Mouse (Mus musculus) forebrain, embryonic 15.5 days (tissue): ENCODE data around the gene Rbm34. TPM values are rescaled to one million over a fixed set of nuclear protein-coding genes. Genes with fewer than 3 reads are reported as not detected.

Experiments
- ATAC-seq: fragments of 200-750 bp; cut with Nextera tagmentation; replicated peaks from 2 replicates; pipeline ENCODE4 v1.8.0; 2017; ENCODE audit warnings: mild to moderate bottlenecking, moderate TSS enrichment, moderate library complexity
- H3K27ac ChIP-seq: fragments of 300-500 bp; sonication (generic); replicated peaks from 2 replicates; pipeline ENCODE4 v1.5.1; 2015; ENCODE audit warnings: mild to moderate bottlenecking, inconsistent platforms
- H3K27me3 ChIP-seq: fragments of 300-500 bp; sonication (generic); 2 replicates; pipeline ENCODE4 v1.6.1; 2015; ENCODE audit warnings: inconsistent platforms
- H3K36me3 ChIP-seq: fragments of 300-500 bp; sonication (generic); 2 replicates; pipeline ENCODE4 v1.6.1; 2015; ENCODE audit warnings: mild to moderate bottlenecking, inconsistent platforms
- H3K4me1 ChIP-seq: fragments of 300-500 bp; sonication (generic); 2 replicates; pipeline ENCODE4 v1.6.1; 2015; ENCODE audit warnings: inconsistent platforms
- H3K4me2 ChIP-seq: fragments of 300-500 bp; sonication (generic); replicated peaks from 2 replicates; pipeline ENCODE4 v1.6.1; 2015; ENCODE audit warnings: mild to moderate bottlenecking, inconsistent platforms
- H3K4me3 ChIP-seq: fragments of 300-500 bp; sonication (generic); 2 replicates; pipeline ENCODE4 v1.5.1; 2015; ENCODE audit warnings: mild to moderate bottlenecking, inconsistent platforms
- H3K9ac ChIP-seq: fragments of 300-500 bp; sonication (generic); replicated peaks from 2 replicates; pipeline ENCODE4 v1.6.1; 2015; ENCODE audit warnings: mild to moderate bottlenecking, inconsistent platforms
- H3K9me3 ChIP-seq: fragments of 300-500 bp; sonication (generic); 2 replicates; pipeline ENCODE4 v1.6.1; 2016; ENCODE audit warnings: inconsistent platforms
- WGBS: fragments of 180-500 bp; shearing (Covaris S2); methylation state at CpG from one replicate; pipeline ENCODE4 v1.1.7; 2015; ENCODE audit warnings: mixed read lengths; 5-methylcytosine and 5-hydroxymethylcytosine counted together
- polyA plus RNA-seq: library from polyadenylated mRNA; unstranded; fragments of >200 nt; fragmentation: Nextera tagmentation; extraction: Ambion mirVana; gene quantifications from 2 replicates; pipeline ENCODE4 v1.2.1, GENCODE M21; 2015

The Rbm34 gene
- polyA plus RNA-seq, 1 experiment from 2014 or later = 26.4 TPM

DNA sequence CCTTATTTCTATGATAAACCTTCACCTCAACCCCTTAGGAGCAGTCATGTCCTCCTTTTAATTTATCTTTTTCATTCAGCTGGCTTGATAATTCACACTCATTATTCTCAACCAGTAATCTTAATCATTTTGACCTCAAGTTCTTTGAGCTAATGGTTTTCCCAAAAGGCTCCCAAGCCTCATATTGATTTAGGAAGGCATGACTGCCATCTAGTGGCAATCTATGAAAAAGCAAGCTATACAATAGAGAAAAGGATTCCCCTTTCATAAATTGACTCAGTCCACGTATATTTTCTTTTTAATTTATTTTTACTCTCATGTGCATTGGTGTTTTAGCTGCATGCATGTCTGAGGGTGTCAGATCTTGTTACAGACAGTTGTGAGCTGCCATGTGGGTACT, 4.8 kb upstream of the Rbm34 start:
- H3K4me2 ChIP-seq = no peak overlapping the region
- no peaks in the 10 kb centered on the region for H3K4me1 ChIP-seq
- no peaks in the 10 kb centered on the region for H3K9me3 ChIP-seq
- peaks cover 9% of the 10 kb centered on the region; the same call in 1 of the 2 replicates for H3K27me3 ChIP-seq
- H3K36me3 ChIP-seq = no peaks in the 10 kb centered on the region
- H3K27ac ChIP-seq = no peak overlapping the region
- ATAC-seq = no peak
- WGBS = 10% methylated on average over 1 of the region's 1 CpGs
- H3K4me3 ChIP-seq = no peak overlapping the region
- no peak overlapping the region for H3K9ac ChIP-seq

DNA sequence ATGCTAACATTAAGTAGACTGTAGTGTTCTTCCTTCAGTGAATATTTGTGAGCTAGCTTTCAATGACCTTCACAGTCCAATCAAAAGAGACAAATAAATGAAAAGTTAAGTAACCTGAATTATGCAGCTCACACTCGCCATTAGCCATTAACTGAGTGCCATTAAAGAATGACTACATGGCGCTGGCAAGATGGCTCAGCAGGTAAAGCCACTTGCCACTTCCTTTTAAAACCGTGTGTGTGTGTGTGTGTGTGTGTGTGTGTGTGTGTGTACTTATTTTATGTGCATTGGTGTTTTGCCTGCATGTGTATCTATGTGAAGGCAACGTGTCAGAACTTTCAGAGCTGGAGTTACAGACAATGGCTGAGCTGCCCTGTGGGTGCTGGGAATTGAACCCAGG, 3.6 kb upstream of the Rbm34 start:
- Histone ChIP-seq H3K36me3 (no peaks in the 10 kb centered on the region), H3K4me1 (peaks cover 9% of the 10 kb centered on the region), H3K27ac (no peak overlapping the region), H3K4me3 (no peak overlapping the region), H3K9me3 (no peaks in the 10 kb centered on the region), H3K4me2 (no peak overlapping the region), H3K9ac (no peak overlapping the region), H3K27me3 (peaks cover 9% of the 10 kb centered on the region; the same call in 1 of the 2 replicates)
- WGBS = 76% methylated on average over 4 of the region's 4 CpGs
- ATAC-seq = no peak

DNA sequence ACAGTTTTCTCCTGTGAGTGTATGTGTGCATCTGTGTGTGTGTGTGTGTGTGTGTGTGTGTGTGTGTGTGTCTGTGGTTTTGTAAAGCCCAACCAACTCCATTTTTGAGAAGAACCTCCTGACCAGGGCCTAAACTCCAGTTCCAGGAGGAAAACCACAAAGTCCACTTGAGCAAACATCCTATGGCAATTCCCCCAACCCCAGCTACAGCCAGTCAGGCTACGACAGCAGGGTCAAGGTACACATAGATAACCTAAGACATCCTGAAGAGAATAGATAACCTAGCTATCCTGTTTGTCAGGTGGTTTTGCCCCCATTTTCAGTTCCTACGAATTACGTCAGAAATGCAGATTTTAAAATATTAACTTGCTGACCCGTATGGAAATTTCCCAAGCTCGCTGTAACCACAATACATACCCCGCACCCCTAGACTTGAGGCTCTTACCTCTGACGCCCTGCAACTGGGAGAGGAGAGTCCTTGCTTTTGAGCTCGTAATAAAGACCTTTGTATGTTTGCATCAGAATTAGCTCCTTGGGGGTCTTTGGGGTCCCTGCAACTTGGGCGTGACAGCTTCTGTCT, 2.9 kb upstream of the Rbm34 start:
- Histone ChIP-seq H3K4me2 (no peak overlapping the region), H3K27me3 (peaks cover 9% of the 10 kb centered on the region; the same call in 1 of the 2 replicates), H3K4me3 (no peak overlapping the region), H3K27ac (no peak overlapping the region), H3K4me1 (peaks cover 10% of the 10 kb centered on the region), H3K9ac (no peak overlapping the region), H3K36me3 (peaks cover 4% of the 10 kb centered on the region; the same call in 1 of the 2 replicates), H3K9me3 (no peaks in the 10 kb centered on the region)
- ATAC-seq = no peak
- 74% methylated on average over 9 of the region's 9 CpGs for WGBS

- Histone ChIP-seq H3K36me3 (peaks cover 10% of the 10 kb centered on the region; the same call in 1 of the 2 replicates), H3K27ac (no peak overlapping the region), H3K27me3 (peaks cover 4% of the 10 kb centered on the region; the same call in 1 of the 2 replicates), H3K9ac (no peak overlapping the region), H3K4me2 (no peak overlapping the region), H3K9me3 (no peaks in the 10 kb centered on the region), H3K4me3 (no peak overlapping the region), H3K4me1 (peaks cover 10% of the 10 kb centered on the region)
- 74% methylated on average over 2 of the region's 2 CpGs for WGBS
- ATAC-seq = no peak
These were observed 1.8 kb upstream of the Rbm34 start for GRCm38 (mm10) chr8:126972649-126973048.

GRCm38 (mm10) chr8:126972102-126972501, 1.2 kb upstream of the Rbm34 start:
- H3K27me3 ChIP-seq = peaks cover 3% of the 10 kb centered on the region; the same call in 1 of the 2 replicates
- no peak overlapping the region for H3K4me3 ChIP-seq
- 80% methylated on average over 2 of the region's 2 CpGs for WGBS
- no peak overlapping the region for H3K4me2 ChIP-seq
- peaks cover 14% of the 10 kb centered on the region; the same call in 1 of the 2 replicates for H3K36me3 ChIP-seq
- no peak overlapping the region for H3K27ac ChIP-seq
- peaks cover 10% of the 10 kb centered on the region for H3K4me1 ChIP-seq
- no peaks in the 10 kb centered on the region for H3K9me3 ChIP-seq
- ATAC-seq = no peak
- H3K9ac ChIP-seq = no peak overlapping the region

DNA sequence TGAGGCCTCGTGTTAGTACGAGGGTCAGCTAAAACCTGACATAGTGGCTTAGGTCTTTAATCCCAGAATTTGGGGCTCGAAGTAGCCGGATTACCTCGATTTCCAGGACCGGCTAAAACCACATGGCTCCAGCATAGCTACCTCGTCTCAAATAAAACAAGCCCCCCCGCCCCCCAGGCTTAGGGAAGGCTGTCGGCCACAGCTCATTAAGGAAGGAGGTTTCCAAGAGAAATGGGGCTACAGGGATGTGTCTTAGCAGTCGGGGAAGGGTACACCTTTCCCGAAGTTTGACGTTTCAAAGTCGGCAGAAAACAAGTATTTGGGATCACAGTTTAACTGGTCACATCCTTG, 418 bp upstream of the Rbm34 start:
- peak; percentile 59 for ATAC-seq
- Histone ChIP-seq H3K27ac (peak overlapping the region; percentile 89), H3K4me3 (peak overlapping the region; percentile 78), H3K9me3 (no peaks in the 10 kb centered on the region), H3K9ac (peak overlapping the region; percentile 65), H3K36me3 (peaks cover 17% of the 10 kb centered on the region; the same call in 1 of the 2 replicates), H3K27me3 (no peaks in the 10 kb centered on the region), H3K4me1 (peaks cover 10% of the 10 kb centered on the region), H3K4me2 (peak overlapping the region; percentile 83)
- WGBS = 12% methylated on average over 13 of the region's 13 CpGs

GRCm38 (mm10) chr8:126969546-126969945, 1.3 kb downstream of the Rbm34 start:
- 84% methylated on average over 1 of the region's 1 CpGs for WGBS
- no peak overlapping the region for H3K4me2 ChIP-seq

GRCm38 (mm10) chr8:126968107-126968506, 2.8 kb downstream of the Rbm34 start:
- Histone ChIP-seq H3K4me3 (no peak overlapping the region), H3K4me2 (no peak overlapping the region), H3K27ac (no peak overlapping the region), H3K36me3 (peaks cover 23% of the 10 kb centered on the region; the same call in 1 of the 2 replicates), H3K9ac (no peak overlapping the region), H3K27me3 (no peaks in the 10 kb centered on the region), H3K9me3 (no peaks in the 10 kb centered on the region), H3K4me1 (peaks cover 10% of the 10 kb centered on the region)
- no peak for ATAC-seq
- WGBS = 95% methylated on average over 6 of the region's 6 CpGs

More at GRCm38 (mm10) chr8:126969546-126969945, 1.3 kb downstream of the Rbm34 start:
- Histone ChIP-seq H3K27ac (no peak overlapping the region), H3K36me3 (peaks cover 20% of the 10 kb centered on the region; the same call in 1 of the 2 replicates), H3K27me3 (no peaks in the 10 kb centered on the region), H3K9me3 (no peaks in the 10 kb centered on the region), H3K4me3 (no peak overlapping the region), H3K9ac (no peak overlapping the region), H3K4me1 (peaks cover 10% of the 10 kb centered on the region)
- no peak for ATAC-seq

GRCm38 (mm10) chr8:126965246-126965645, 5.6 kb downstream of the Rbm34 start:
- no peak overlapping the region for H3K4me2 ChIP-seq
- no peaks in the 10 kb centered on the region for H3K9me3 ChIP-seq
- no peak overlapping the region for H3K27ac ChIP-seq
- H3K4me3 ChIP-seq = no peak overlapping the region
- H3K36me3 ChIP-seq = peaks cover 43% of the 10 kb centered on the region
- ATAC-seq = no peak
- WGBS = 80% methylated on average over 6 of the region's 6 CpGs
- H3K9ac ChIP-seq = no peak overlapping the region
- no peaks in the 10 kb centered on the region for H3K27me3 ChIP-seq
- peaks cover 7% of the 10 kb centered on the region for H3K4me1 ChIP-seq

DNA sequence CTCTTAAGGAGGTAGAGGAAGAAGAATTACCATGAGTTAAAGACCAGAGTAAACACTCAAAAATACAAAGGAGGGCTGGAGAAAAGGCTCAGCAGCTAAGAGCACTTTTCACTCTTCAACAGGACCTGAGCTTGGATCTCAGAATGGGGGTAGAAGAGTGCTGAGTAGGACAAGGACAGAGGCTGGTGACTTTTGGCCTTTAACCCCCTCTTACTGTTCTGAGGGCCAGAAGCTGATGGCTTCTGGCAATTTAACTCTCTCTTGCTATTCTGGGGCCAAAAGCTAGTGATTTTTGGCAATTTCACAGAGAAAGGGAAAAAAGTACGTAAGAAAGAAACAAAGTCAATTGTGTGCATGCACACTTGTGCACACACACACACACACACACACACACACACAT, 8.0 kb downstream of the Rbm34 start:
- Histone ChIP-seq H3K9ac (no peak overlapping the region), H3K9me3 (no peaks in the 10 kb centered on the region), H3K27me3 (no peaks in the 10 kb centered on the region), H3K36me3 (peaks cover 51% of the 10 kb centered on the region), H3K4me1 (no peaks in the 10 kb centered on the region), H3K4me2 (no peak overlapping the region), H3K4me3 (no peak overlapping the region), H3K27ac (no peak overlapping the region)
- 94% methylated on average over 1 of the region's 1 CpGs for WGBS
- no peak for ATAC-seq

DNA sequence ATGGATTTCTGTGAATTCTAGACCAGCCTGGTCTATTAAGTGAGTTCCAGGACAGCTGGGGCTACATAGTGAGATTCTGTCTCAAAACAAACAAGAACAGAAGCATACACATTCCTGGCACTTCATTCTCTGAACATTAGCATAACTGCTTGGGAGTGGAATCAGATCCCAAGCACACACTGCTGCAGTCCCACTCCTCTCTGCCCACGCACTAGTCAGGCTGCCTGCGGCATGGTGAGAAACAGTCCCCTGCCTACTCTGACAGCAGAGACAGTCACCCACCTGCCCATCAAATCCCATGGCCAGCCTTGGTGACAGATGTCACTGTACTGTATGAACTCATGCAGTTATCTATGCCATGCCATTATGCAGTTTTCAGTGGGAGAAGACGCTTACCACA, 9.4 kb downstream of the Rbm34 start:
- ATAC-seq = no peak
- H3K9ac ChIP-seq = no peak overlapping the region
- H3K4me2 ChIP-seq = no peak overlapping the region
- no peaks in the 10 kb centered on the region for H3K9me3 ChIP-seq
- 98% methylated on average over 3 of the region's 3 CpGs for WGBS
- peaks cover 43% of the 10 kb centered on the region for H3K36me3 ChIP-seq
- H3K27ac ChIP-seq = no peak overlapping the region
- no peaks in the 10 kb centered on the region for H3K4me1 ChIP-seq
- no peak overlapping the region for H3K4me3 ChIP-seq
- H3K27me3 ChIP-seq = no peaks in the 10 kb centered on the region

- H3K27ac ChIP-seq = no peak overlapping the region
- no peak overlapping the region for H3K9ac ChIP-seq
- H3K4me3 ChIP-seq = no peak overlapping the region
- H3K4me2 ChIP-seq = no peak overlapping the region
- 90% methylated on average over 11 of the region's 11 CpGs for WGBS
- H3K9me3 ChIP-seq = no peaks in the 10 kb centered on the region
- no peaks in the 10 kb centered on the region for H3K4me1 ChIP-seq
- no peaks in the 10 kb centered on the region for H3K27me3 ChIP-seq
- ATAC-seq = no peak
- H3K36me3 ChIP-seq = peaks cover 62% of the 10 kb centered on the region
These were observed 18.8 kb downstream of the Rbm34 start for GRCm38 (mm10) chr8:126951900-126952636.
